Mouse (Mus musculus): Measurements from ENCODE around the gene Caln1.

GRCm38 (mm10) chr5:130586257-130586656 lies 217.0 kb downstream of the Caln1 start:
- TF ChIP-seq CTCF (IDR thresholded peaks at IDR 0.05; ENCODE audit: low read depth): no peak
- no peak for TF ChIP-seq EP300 (IDR thresholded peaks at IDR 0.05; ENCODE audit: low read depth)
